Mouse (Mus musculus): ENCODE measurements at regions not wholly inside any gene's neighbourhood (a gene's known extent, or its start where the extent isn't known, plus 50 kb on each side); places are given as distances from the start of the nearest gene placed in this dataset.

DNA sequence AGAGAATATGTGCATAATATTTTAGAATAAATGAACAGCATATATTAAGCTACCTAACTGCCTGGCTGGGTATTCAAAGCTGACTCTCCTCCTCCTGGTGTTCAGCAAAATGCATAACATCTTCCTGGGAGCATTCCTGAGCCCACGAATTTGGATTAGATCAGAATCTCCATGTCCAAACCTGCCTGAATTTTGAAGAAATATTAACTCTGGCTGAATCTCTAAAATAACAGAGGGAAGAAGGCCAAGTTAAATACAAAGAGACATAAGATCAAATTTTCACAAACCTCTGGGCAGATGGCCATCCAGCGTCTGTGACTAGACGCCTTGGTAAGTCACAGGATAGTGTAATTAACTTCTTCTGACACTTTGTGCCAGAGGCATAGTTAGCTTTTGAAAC lies 95.2 kb upstream of the Lifr start:
- 35% methylated on average over 3 of the region's 3 CpGs for WGBS
- Histone ChIP-seq H3K4me2 (replicated peaks; ENCODE audit: low read depth) (no peak overlapping the region), H3K27me3 (ENCODE audit: control insufficient read depth, insufficient read depth, low read length) (no peaks in the 10 kb centered on the region), H3K27ac (replicated peaks) (no peak overlapping the region), H3K9ac (ENCODE audit: low read length) (no peak overlapping the region), H3K9me3 (ENCODE audit: control insufficient read depth, low read length) (no peaks in the 10 kb centered on the region), H3K4me3 (ENCODE audit: low read depth, low read length) (no peak overlapping the region), H3K4me1 (replicated peaks; ENCODE audit: control insufficient read depth, insufficient read depth) (no peaks in the 10 kb centered on the region), H3K36me3 (ENCODE audit: control insufficient read depth, insufficient read depth, low read length) (no peaks in the 10 kb centered on the region)
- DNase-seq (ENCODE audit: low spot score): no peak
- TF ChIP-seq EP300 (optimal IDR thresholded peaks at IDR 0.05) (no peak), CTCF (IDR thresholded peaks at IDR 0.05; ENCODE audit: low read depth) (peak; percentile 38)
- no peak for ATAC-seq (ENCODE audit: low FRiP score, low TSS enrichment)

DNA sequence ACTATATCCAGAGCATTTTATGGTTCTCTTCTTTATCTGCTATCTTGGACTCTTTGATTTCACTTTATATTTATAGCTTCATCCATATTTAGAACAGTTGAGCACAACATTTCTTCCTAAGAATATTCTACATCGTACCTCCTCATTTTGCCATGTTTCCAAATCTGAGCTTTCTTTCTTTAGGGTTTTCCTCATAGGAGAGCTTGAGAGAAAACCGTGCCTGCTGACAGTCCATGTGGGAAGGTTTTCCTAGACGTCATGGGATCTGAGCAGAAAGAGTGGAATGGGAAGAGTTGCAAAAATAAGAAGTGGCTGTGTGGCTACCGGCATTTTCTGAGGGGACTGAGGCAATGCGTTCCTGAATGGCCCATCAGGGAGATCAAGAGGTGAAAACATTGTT lies 92.5 kb upstream of the Lifr start:
- Histone ChIP-seq H3K9ac (ENCODE audit: low read length) (no peak overlapping the region), H3K4me1 (replicated peaks; ENCODE audit: control insufficient read depth, insufficient read depth) (no peaks in the 10 kb centered on the region), H3K4me3 (ENCODE audit: low read depth, low read length) (no peak overlapping the region), H3K27ac (replicated peaks) (no peak overlapping the region), H3K4me2 (replicated peaks; ENCODE audit: low read depth) (no peak overlapping the region), H3K36me3 (ENCODE audit: control insufficient read depth, insufficient read depth, low read length) (no peaks in the 10 kb centered on the region), H3K9me3 (ENCODE audit: control insufficient read depth, low read length) (no peaks in the 10 kb centered on the region), H3K27me3 (ENCODE audit: control insufficient read depth, insufficient read depth, low read length) (no peaks in the 10 kb centered on the region)
- 72% methylated on average over 5 of the region's 5 CpGs for WGBS
- TF ChIP-seq CTCF (IDR thresholded peaks at IDR 0.05; ENCODE audit: low read depth): no peak
- no peak for TF ChIP-seq EP300 (optimal IDR thresholded peaks at IDR 0.05)
- DNase-seq (ENCODE audit: low spot score): no peak
- no peak for ATAC-seq (ENCODE audit: low FRiP score, low TSS enrichment)

DNA sequence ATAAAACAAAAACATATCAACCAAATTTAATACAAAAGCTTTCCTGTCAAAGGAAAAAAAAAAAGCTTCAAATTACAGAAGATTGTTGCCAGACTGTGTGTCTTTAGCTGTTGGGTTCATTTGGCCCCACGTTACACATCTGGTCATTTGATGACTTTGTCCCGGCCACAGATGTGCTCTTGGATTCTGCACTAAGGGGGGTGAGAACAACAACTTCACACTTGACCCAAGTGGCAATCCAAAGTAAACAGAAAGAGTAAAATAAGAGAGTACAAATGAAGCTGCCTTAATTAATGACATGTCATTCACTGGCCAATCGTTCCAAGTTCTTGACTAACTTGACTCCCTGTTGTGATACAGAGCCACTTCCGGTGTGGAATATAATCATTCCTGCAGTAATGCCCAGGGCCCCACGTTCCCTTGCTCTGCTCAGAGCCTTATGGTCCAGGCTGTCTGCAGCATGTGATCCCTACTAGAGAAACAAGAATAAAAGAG lies 91.8 kb upstream of the Lifr start:
- TF ChIP-seq EP300 (optimal IDR thresholded peaks at IDR 0.05) (no peak), CTCF (IDR thresholded peaks at IDR 0.05; ENCODE audit: low read depth) (no peak)
- ATAC-seq (ENCODE audit: low FRiP score, low TSS enrichment) (no peak), DNase-seq (ENCODE audit: low spot score) (no peak)
- H3K27me3 ChIP-seq (ENCODE audit: control insufficient read depth, insufficient read depth, low read length): no peaks in the 10 kb centered on the region
- H3K9me3 ChIP-seq (ENCODE audit: control insufficient read depth, low read length): no peaks in the 10 kb centered on the region
- H3K4me2 ChIP-seq (replicated peaks; ENCODE audit: low read depth): no peak overlapping the region
- H3K36me3 ChIP-seq (ENCODE audit: control insufficient read depth, insufficient read depth, low read length): no peaks in the 10 kb centered on the region
- H3K9ac ChIP-seq (ENCODE audit: low read length): no peak overlapping the region
- H3K27ac ChIP-seq (replicated peaks): no peak overlapping the region
- H3K4me3 ChIP-seq (ENCODE audit: low read depth, low read length): no peak overlapping the region
- H3K4me1 ChIP-seq (replicated peaks; ENCODE audit: control insufficient read depth, insufficient read depth): no peaks in the 10 kb centered on the region
- WGBS: 64% methylated on average over 5 of the region's 5 CpGs

DNA sequence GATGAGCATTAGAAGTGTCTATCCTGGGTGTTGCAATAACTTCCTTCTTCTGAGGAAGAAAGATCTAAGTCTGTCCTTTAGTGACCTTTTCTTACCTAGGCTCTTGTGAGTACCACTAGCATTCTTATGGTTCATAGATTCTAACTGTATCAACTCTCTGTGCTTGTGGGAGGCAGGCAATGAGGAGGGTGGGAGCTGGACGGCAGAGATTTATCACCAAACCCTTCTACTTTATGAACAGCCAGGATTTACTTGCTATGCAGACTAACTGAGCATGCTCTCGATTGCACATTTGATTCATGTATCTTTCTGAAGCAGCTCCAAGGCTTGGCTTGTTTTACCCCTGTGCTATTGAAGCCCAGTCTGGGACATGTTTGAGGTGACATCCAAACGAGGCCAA lies 90.7 kb upstream of the Lifr start:
- H3K4me3 ChIP-seq (ENCODE audit: low read depth, low read length): no peak overlapping the region
- DNase-seq (ENCODE audit: low spot score) (no peak), ATAC-seq (ENCODE audit: low FRiP score, low TSS enrichment) (no peak)
- no peaks in the 10 kb centered on the region for H3K27me3 ChIP-seq (ENCODE audit: control insufficient read depth, insufficient read depth, low read length)
- H3K27ac ChIP-seq (replicated peaks): no peak overlapping the region
- no peak for TF ChIP-seq CTCF (IDR thresholded peaks at IDR 0.05; ENCODE audit: low read depth)
- TF ChIP-seq EP300 (optimal IDR thresholded peaks at IDR 0.05): no peak
- H3K9ac ChIP-seq (ENCODE audit: low read length): no peak overlapping the region
- H3K9me3 ChIP-seq (ENCODE audit: control insufficient read depth, low read length): no peaks in the 10 kb centered on the region
- no peak overlapping the region for H3K4me2 ChIP-seq (replicated peaks; ENCODE audit: low read depth)
- H3K4me1 ChIP-seq (replicated peaks; ENCODE audit: control insufficient read depth, insufficient read depth): no peaks in the 10 kb centered on the region
- no peaks in the 10 kb centered on the region for H3K36me3 ChIP-seq (ENCODE audit: control insufficient read depth, insufficient read depth, low read length)
- WGBS: 53% methylated on average over 3 of the region's 3 CpGs

DNA sequence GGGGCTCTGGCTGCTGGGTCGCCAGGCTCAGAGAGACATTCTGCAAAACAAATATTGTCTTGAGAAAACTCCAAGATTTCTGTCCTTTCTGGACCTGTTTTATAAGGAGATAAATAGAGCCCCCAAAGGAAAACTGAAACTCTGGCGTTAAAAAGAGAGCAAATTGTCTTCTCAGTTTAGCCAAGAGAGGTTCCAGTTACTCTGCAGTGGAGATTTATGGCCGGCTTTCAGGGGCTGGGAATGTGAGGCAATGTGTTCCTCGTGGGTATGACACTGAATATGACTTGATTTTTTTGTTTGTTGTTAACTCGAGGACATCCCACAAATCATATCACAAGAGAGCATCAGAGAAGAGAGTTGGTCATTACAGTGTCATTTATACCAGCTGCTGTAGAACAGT lies 88.2 kb upstream of the Lifr start:
- no peak overlapping the region for H3K4me2 ChIP-seq (replicated peaks; ENCODE audit: low read depth)
- TF ChIP-seq EP300 (optimal IDR thresholded peaks at IDR 0.05) (no peak), CTCF (IDR thresholded peaks at IDR 0.05; ENCODE audit: low read depth) (no peak)
- H3K36me3 ChIP-seq (ENCODE audit: control insufficient read depth, insufficient read depth, low read length): no peaks in the 10 kb centered on the region
- no peaks in the 10 kb centered on the region for H3K9me3 ChIP-seq (ENCODE audit: control insufficient read depth, low read length)
- no peaks in the 10 kb centered on the region for H3K4me1 ChIP-seq (replicated peaks; ENCODE audit: control insufficient read depth, insufficient read depth)
- no peak overlapping the region for H3K9ac ChIP-seq (ENCODE audit: low read length)
- 35% methylated on average over 5 of the region's 5 CpGs for WGBS
- no peak overlapping the region for H3K27ac ChIP-seq (replicated peaks)
- DNase-seq (ENCODE audit: low spot score): no peak
- no peak overlapping the region for H3K4me3 ChIP-seq (ENCODE audit: low read depth, low read length)
- no peak for ATAC-seq (ENCODE audit: low FRiP score, low TSS enrichment)
- H3K27me3 ChIP-seq (ENCODE audit: control insufficient read depth, insufficient read depth, low read length): no peaks in the 10 kb centered on the region

DNA sequence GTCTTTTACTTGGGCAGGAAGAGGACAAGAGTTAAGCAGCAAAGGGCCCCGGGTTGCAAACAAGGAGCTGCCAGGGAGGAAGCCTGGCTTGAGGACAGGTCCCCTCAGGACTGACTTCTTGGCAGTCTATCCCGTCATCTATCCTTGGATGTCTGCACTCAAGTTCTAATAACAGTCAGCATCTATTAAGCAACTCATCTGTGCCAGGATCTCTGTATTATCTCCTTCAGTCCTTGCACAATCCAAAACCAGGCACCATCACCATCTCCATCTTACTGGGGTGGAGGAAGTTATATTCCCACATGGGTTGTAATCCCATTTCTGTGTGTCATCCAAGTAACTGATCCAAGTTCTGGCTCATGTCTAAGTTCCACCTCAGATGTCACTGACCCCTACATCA lies 87.1 kb upstream of the Lifr start:
- Histone ChIP-seq H3K4me2 (replicated peaks; ENCODE audit: low read depth) (no peak overlapping the region), H3K36me3 (ENCODE audit: control insufficient read depth, insufficient read depth, low read length) (no peaks in the 10 kb centered on the region), H3K9me3 (ENCODE audit: control insufficient read depth, low read length) (no peaks in the 10 kb centered on the region), H3K27me3 (ENCODE audit: control insufficient read depth, insufficient read depth, low read length) (no peaks in the 10 kb centered on the region), H3K9ac (ENCODE audit: low read length) (no peak overlapping the region), H3K27ac (replicated peaks) (no peak overlapping the region), H3K4me1 (replicated peaks; ENCODE audit: control insufficient read depth, insufficient read depth) (no peaks in the 10 kb centered on the region), H3K4me3 (ENCODE audit: low read depth, low read length) (no peak overlapping the region)
- DNase-seq (ENCODE audit: low spot score): no peak
- ATAC-seq (ENCODE audit: low FRiP score, low TSS enrichment): no peak
- WGBS: 67% methylated on average over 2 of the region's 2 CpGs
- TF ChIP-seq EP300 (optimal IDR thresholded peaks at IDR 0.05) (no peak), CTCF (IDR thresholded peaks at IDR 0.05; ENCODE audit: low read depth) (no peak)
